Mouse (Mus musculus) neural tube, embryonic 11.5 days (tissue): ENCODE measurements around the gene Lrrc61. TPM values are rescaled to one million over a fixed set of nuclear protein-coding genes. Genes with fewer than 3 reads are reported as not detected.

Source experiments
- ATAC-seq: fragments of 200-750 bp; cut with Nextera tagmentation; 2 replicates; pipeline ENCODE4 v1.8.0; 2017; ENCODE audit warnings: moderate number of reproducible peaks, mild to moderate bottlenecking, moderate TSS enrichment, moderate library complexity; ENCODE audit not compliant: insufficient read depth, low FRiP score, low TSS enrichment
- DNase-seq: peaks from one replicate; pipeline ENCODE4 v3.0.0-alpha.2; 2015; ENCODE audit warnings: low spot score
- H3K27ac ChIP-seq: fragments of 300-500 bp; sonication (generic); 2 replicates; pipeline ENCODE4 v1.5.1; 2014; ENCODE audit warnings: low read depth, mild to moderate bottlenecking, low read length
- H3K27me3 ChIP-seq: fragments of 300-500 bp; sonication (generic); 2 replicates; pipeline ENCODE4 v1.6.1; 2014; ENCODE audit warnings: mild to moderate bottlenecking, low read length, mixed read lengths; ENCODE audit not compliant: control insufficient read depth, insufficient read depth
- H3K36me3 ChIP-seq: fragments of 300-500 bp; sonication (generic); 2 replicates; pipeline ENCODE4 v1.6.1; 2014; ENCODE audit warnings: mild to moderate bottlenecking, low read length, moderate library complexity, mixed read lengths; ENCODE audit not compliant: control insufficient read depth, insufficient read depth
- H3K4me1 ChIP-seq: fragments of 300-500 bp; sonication (generic); 2 replicates; pipeline ENCODE4 v1.6.1; 2014; ENCODE audit warnings: low read length, mixed read lengths; ENCODE audit not compliant: control insufficient read depth, insufficient read depth
- H3K4me2 ChIP-seq: fragments of 300-500 bp; sonication (generic); 2 replicates; pipeline ENCODE4 v1.6.1; 2014; ENCODE audit warnings: low read depth, mild to moderate bottlenecking, moderate library complexity
- H3K4me3 ChIP-seq: fragments of 300-500 bp; sonication (generic); 2 replicates; pipeline ENCODE4 v1.5.1; 2014; ENCODE audit warnings: low read depth, low read length
- H3K9ac ChIP-seq: fragments of 300-500 bp; sonication (generic); 2 replicates; pipeline ENCODE4 v1.6.1; 2014; ENCODE audit warnings: mild to moderate bottlenecking, low read length
- H3K9me3 ChIP-seq: fragments of 300-500 bp; sonication (generic); 2 replicates; pipeline ENCODE4 v1.6.1; 2016; ENCODE audit warnings: low read length; ENCODE audit not compliant: control insufficient read depth
- WGBS: fragments of 180-500 bp; shearing (Covaris S2); extraction: QIAGEN DNeasy Blood & Tissue Kit; methylation state at CpG from one replicate; pipeline ENCODE4 v1.1.7; 2014; 5-methylcytosine and 5-hydroxymethylcytosine counted together
- polyA plus RNA-seq: library from polyadenylated mRNA; unstranded; fragments of >200 nt; fragmentation: Nextera tagmentation; extraction: Ambion mirVana; gene quantifications from 2 replicates; pipeline ENCODE4 v1.2.1, GENCODE M21; 2014

Gene Lrrc61
- polyA plus RNA-seq, 1 experiment from 2014 or later, result 18.7 TPM

GRCm38 (mm10) chr6:48530862-48531261 is 23.7 kb upstream of the Lrrc61 start:
- Histone ChIP-seq H3K9me3 (no peaks in the 10 kb centered on the region), H3K36me3 (peaks cover 4% of the 10 kb centered on the region; the same call in 1 of the 2 replicates), H3K27ac (no peak overlapping the region), H3K4me3 (no peak overlapping the region), H3K4me1 (no peaks in the 10 kb centered on the region), H3K9ac (no peak overlapping the region), H3K4me2 (no peak overlapping the region), H3K27me3 (no peaks in the 10 kb centered on the region)
- 83% methylated on average over 2 of the region's 2 CpGs for WGBS
- no peak for DNase-seq
- no peak for ATAC-seq

- H3K27me3 ChIP-seq, result no peaks in the 10 kb centered on the region
- H3K4me1 ChIP-seq, result peaks cover 5% of the 10 kb centered on the region
- H3K27ac ChIP-seq, result no peak overlapping the region
- whole genome bisulfite sequencing, result 80% methylated on average over 2 of the region's 2 CpGs
- DNase-seq (no peak), ATAC-seq (no peak)
- no peak overlapping the region for H3K9ac ChIP-seq
- peaks cover 4% of the 10 kb centered on the region; the same call in 1 of the 2 replicates for H3K36me3 ChIP-seq
- no peak overlapping the region for H3K4me3 ChIP-seq
- H3K4me2 ChIP-seq, result no peak overlapping the region
- no peaks in the 10 kb centered on the region for H3K9me3 ChIP-seq
These were observed 21.1 kb upstream of the Lrrc61 start for GRCm38 (mm10) chr6:48533475-48533874.

- Histone ChIP-seq H3K4me3 (no peak overlapping the region), H3K9me3 (no peaks in the 10 kb centered on the region), H3K27ac (no peak overlapping the region), H3K27me3 (no peaks in the 10 kb centered on the region), H3K36me3 (no peaks in the 10 kb centered on the region), H3K4me2 (no peak overlapping the region), H3K9ac (no peak overlapping the region), H3K4me1 (peaks cover 7% of the 10 kb centered on the region)
- DNase-seq (no peak), ATAC-seq (no peak)
- 85% methylated on average over 8 of the region's 8 CpGs for WGBS
These were observed 19.7 kb upstream of the Lrrc61 start for GRCm38 (mm10) chr6:48534913-48535312.

- H3K9ac ChIP-seq, result no peak overlapping the region
- H3K4me1 ChIP-seq, result peaks cover 7% of the 10 kb centered on the region
- ATAC-seq (no peak), DNase-seq (no peak)
- no peaks in the 10 kb centered on the region for H3K36me3 ChIP-seq
- H3K27me3 ChIP-seq, result no peaks in the 10 kb centered on the region
- no peak overlapping the region for H3K27ac ChIP-seq
- no peaks in the 10 kb centered on the region for H3K9me3 ChIP-seq
- no peak overlapping the region for H3K4me3 ChIP-seq
- no peak overlapping the region for H3K4me2 ChIP-seq
- WGBS, result 76% methylated on average over 4 of the region's 4 CpGs
These were observed 18.5 kb upstream of the Lrrc61 start for GRCm38 (mm10) chr6:48536091-48536490.

GRCm38 (mm10) chr6:48537105-48537954 is 17.3 kb upstream of the Lrrc61 start, which contains the start of gene Atp6v0e2:
Atp6v0e2 (plus strand) TSS chr6:48537615.
- WGBS, result 5% methylated on average over 38 of the region's 38 CpGs

GRCm38 (mm10) chr6:48538841-48539737 is 15.5 kb upstream of the Lrrc61 start:
- Histone ChIP-seq H3K27ac (no peak overlapping the region), H3K9ac (no peak overlapping the region), H3K27me3 (no peaks in the 10 kb centered on the region), H3K4me3 (no peak overlapping the region), H3K36me3 (no peaks in the 10 kb centered on the region), H3K4me1 (peaks cover 7% of the 10 kb centered on the region), H3K4me2 (no peak overlapping the region), H3K9me3 (no peaks in the 10 kb centered on the region)
- DNase-seq (peak; percentile 65), ATAC-seq (no peak)
- 77% methylated on average over 4 of the region's 5 CpGs for WGBS

More at GRCm38 (mm10) chr6:48537105-48537954, 17.3 kb upstream of the Lrrc61 start, which contains the start of gene Atp6v0e2:
- Histone ChIP-seq H3K9ac (peak within 1 kb of the TSS; percentile 70), H3K27me3 (no peaks in the 10 kb centered on the region), H3K27ac (no peak within 1 kb of the TSS), H3K4me2 (peak within 1 kb of the TSS; percentile 69), H3K4me1 (peaks cover 7% of the 10 kb centered on the region), H3K4me3 (peak within 1 kb of the TSS; percentile 49), H3K36me3 (no peaks in the 10 kb centered on the region), H3K9me3 (no peaks in the 10 kb centered on the region)
- DNase-seq (peak; percentile 93), ATAC-seq (peak; percentile 91)

GRCm38 (mm10) chr6:48539860-48540259 is 14.7 kb upstream of the Lrrc61 start:
- Histone ChIP-seq H3K36me3 (no peaks in the 10 kb centered on the region), H3K4me3 (no peak overlapping the region), H3K4me1 (peaks cover 7% of the 10 kb centered on the region), H3K9me3 (no peaks in the 10 kb centered on the region), H3K4me2 (no peak overlapping the region), H3K27ac (no peak overlapping the region), H3K9ac (no peak overlapping the region), H3K27me3 (no peaks in the 10 kb centered on the region)
- DNase-seq (no peak), ATAC-seq (no peak)
- 55% methylated on average over 5 of the region's 5 CpGs for WGBS

GRCm38 (mm10) chr6:48540721-48541120 is 13.9 kb upstream of the Lrrc61 start:
- no peak for DNase-seq
- Histone ChIP-seq H3K4me1 (peaks cover 7% of the 10 kb centered on the region), H3K36me3 (no peaks in the 10 kb centered on the region), H3K9me3 (no peaks in the 10 kb centered on the region), H3K4me3 (no peak overlapping the region), H3K4me2 (no peak overlapping the region), H3K27me3 (no peaks in the 10 kb centered on the region), H3K9ac (no peak overlapping the region), H3K27ac (no peak overlapping the region)
- 47% methylated on average over 3 of the region's 3 CpGs for WGBS
- no peak for ATAC-seq
